Mouse (Mus musculus) cerebellum, adult 2 months (tissue): ENCODE measurements at regions not wholly inside any gene's neighbourhood (a gene's known extent, or its start where the extent isn't known, plus 50 kb on each side); places are given as distances from the start of the nearest gene placed in this dataset.

Source experiments
- DNase-seq, 2 experiments: peaks; one replicate each; pipeline ENCODE4 v3.0.0; 2021
- H3K27ac ChIP-seq: fragments of 200-500 bp; 2 replicates; pipeline ENCODE4 v1.5.1; 2012; ENCODE audit warnings: low read length, control low read depth, inconsistent platforms; ENCODE audit not compliant: insufficient read depth
- H3K27me3 ChIP-seq: fragments of 200-500 bp; 2 replicates; pipeline ENCODE4 v1.6.1; 2012; ENCODE audit warnings: inconsistent platforms, mild to moderate bottlenecking, low read length, moderate library complexity; ENCODE audit not compliant: control insufficient read depth, insufficient read depth
- H3K4me1 ChIP-seq: fragments of 200-500 bp; 2 replicates; pipeline ENCODE4 v1.6.1; 2011; ENCODE audit warnings: low read length; ENCODE audit not compliant: control insufficient read depth, insufficient read depth
- H3K4me3 ChIP-seq: fragments of 200-500 bp; replicated peaks from 2 replicates; pipeline ENCODE3; 2011; ENCODE audit warnings: mild to moderate bottlenecking, low read depth, low read length, control low read depth; ENCODE audit not compliant: insufficient read depth
- CTCF ChIP-seq: fragments of 200-500 bp; IDR thresholded peaks from 2 replicates; pipeline ENCODE4 v1.5.1; 2011; ENCODE audit warnings: low read depth, mild to moderate bottlenecking, control low read depth, low read length, moderate library complexity, borderline replicate concordance; ENCODE audit not compliant: insufficient read depth
- POLR2A ChIP-seq: fragments of 200-500 bp; IDR thresholded peaks from 2 replicates; pipeline ENCODE4 v1.6.1; 2011; ENCODE audit warnings: low read length, control low read depth, borderline replicate concordance; ENCODE audit not compliant: insufficient read depth
- WGBS: fragments of 180-500 bp; shearing (Covaris S2); methylation state at CpG from one replicate; pipeline ENCODE4 v1.1.7; 2018; 5-methylcytosine and 5-hydroxymethylcytosine counted together

DNA sequence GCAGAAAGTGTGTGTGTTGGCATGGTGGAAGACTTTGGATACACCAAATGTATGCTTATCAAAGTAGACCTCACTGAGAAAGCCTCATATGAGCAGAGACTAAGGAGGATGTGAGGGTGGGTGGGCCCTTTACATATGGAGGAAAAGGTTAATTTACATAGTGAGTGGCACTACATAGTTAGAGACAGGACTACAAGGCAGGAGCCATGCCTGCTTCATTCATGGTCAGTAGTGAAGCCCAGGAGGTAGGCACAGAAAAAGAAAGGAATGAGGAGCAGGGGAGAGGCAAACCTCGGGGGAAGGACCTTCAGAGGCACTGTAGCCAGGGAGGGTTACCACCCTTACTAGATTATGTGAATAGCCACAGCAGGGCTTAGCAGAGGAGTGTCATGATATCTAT lies 80.1 kb upstream of the Cpeb2 start:
- H3K4me3 ChIP-seq: no peak overlapping the region
- no peak for DNase-seq
- no peak for TF ChIP-seq POLR2A
- no peak for TF ChIP-seq CTCF
- H3K4me1 ChIP-seq: peaks cover 4% of the 10 kb centered on the region
- 76% methylated on average over 1 of the region's 1 CpGs for WGBS
- no peak overlapping the region for H3K27ac ChIP-seq
- H3K27me3 ChIP-seq: no peaks in the 10 kb centered on the region

DNA sequence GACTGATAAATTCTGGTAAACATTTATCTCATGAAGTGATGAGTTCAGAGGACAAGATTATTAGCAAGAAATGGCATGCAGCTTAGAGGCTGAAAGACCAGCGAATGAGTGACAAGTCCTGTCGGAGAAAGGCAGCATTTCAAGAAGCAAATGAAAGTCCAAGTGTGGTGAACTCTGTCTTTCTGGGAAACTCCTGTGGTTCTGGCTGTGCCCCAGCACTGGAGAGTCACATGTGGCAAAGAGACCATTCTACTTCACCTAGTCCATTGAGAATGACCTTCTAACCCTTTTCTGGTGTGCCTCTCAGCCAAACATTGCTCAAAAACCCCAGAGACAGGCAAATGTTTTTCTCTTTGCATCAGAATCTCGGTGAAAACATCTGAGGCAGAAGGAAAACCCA lies 76.2 kb upstream of the Cpeb2 start:
- no peaks in the 10 kb centered on the region for H3K27me3 ChIP-seq
- no peak overlapping the region for H3K27ac ChIP-seq
- H3K4me1 ChIP-seq: no peaks in the 10 kb centered on the region
- H3K4me3 ChIP-seq: no peak overlapping the region
- TF ChIP-seq CTCF (no peak), POLR2A (no peak)
- DNase-seq: no peak
- 64% methylated on average over 3 of the region's 3 CpGs for WGBS

DNA sequence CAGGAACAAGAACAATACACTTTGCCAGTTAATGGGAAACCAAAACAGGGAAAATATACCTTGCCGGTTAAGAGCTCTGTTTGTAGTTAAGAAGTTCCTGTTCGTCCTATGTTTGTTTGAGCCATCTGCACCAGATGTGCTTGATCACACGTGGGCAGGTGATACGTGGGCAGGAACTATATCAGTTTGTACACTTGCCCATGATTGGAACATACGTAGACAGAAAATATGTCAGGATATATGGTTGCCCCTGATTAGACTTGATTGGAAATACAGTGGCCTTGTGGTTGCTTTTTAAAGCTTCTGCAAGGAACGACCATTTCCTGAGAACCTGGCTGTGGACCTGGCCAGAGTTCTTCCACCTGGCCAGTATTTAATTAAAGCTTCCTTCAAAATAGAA lies 72.8 kb upstream of the Cpeb2 start:
- H3K27me3 ChIP-seq: no peaks in the 10 kb centered on the region
- no peak overlapping the region for H3K4me3 ChIP-seq
- DNase-seq: no peak
- H3K27ac ChIP-seq: no peak overlapping the region
- no peaks in the 10 kb centered on the region for H3K4me1 ChIP-seq
- TF ChIP-seq CTCF (no peak), POLR2A (no peak)
- WGBS: 91% methylated on average over 6 of the region's 6 CpGs

DNA sequence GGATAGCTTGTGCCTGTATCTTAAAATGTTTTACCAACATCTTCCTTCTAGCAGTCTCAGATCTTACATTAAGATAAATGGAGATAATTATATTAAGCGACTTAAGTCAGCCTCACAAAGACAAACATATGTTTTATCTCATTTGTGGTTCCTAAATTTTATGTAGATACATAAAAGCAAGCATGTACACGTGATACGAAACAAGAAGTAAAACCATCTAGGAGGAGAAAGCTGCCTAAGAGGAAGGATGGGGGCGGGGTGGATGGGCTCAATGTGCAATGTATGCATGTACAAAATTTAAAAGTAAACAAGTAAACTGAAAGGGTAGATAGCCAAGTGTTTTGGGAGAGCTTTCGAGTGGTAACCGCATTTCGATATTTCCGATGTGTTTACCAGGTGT lies 51.5 kb upstream of the Cpeb2 start:
- Histone ChIP-seq H3K27me3 (no peaks in the 10 kb centered on the region), H3K27ac (no peak overlapping the region), H3K4me1 (no peaks in the 10 kb centered on the region), H3K4me3 (no peak overlapping the region)
- no peak for DNase-seq
- TF ChIP-seq CTCF: no peak
- TF ChIP-seq POLR2A: no peak
- WGBS: 91% methylated on average over 8 of the region's 8 CpGs
